Mouse (Mus musculus) ES-E14 (cell line): Measurements from ENCODE around the gene Calhm1. TPM values are rescaled to one million over a fixed set of nuclear protein-coding genes. Genes with fewer than 3 reads are reported as not detected.

Experiments
- DNase-seq: peaks from one replicate; pipeline ENCODE4 v3.0.0-alpha.2; 2013; ENCODE audit warnings: low read depth, low spot score
- H3K27ac ChIP-seq: 2 replicates; pipeline ENCODE4 v1.5.1; 2012; ENCODE audit warnings: low read depth, mild to moderate bottlenecking, low read length, moderate library complexity, mixed read lengths; ENCODE audit not compliant: poor library complexity, insufficient read depth, severe bottlenecking
- H3K36me3 ChIP-seq: 2 replicates; pipeline ENCODE4 v1.6.1; 2012; ENCODE audit warnings: mild to moderate bottlenecking, low read length, moderate library complexity, mixed read lengths; ENCODE audit not compliant: control insufficient read depth, poor library complexity, insufficient read depth, severe bottlenecking
- H3K4me1 ChIP-seq, 2 experiments: fragments of 150-350 bp in 1 of 2; sonication (generic) in 1 of 2; 2 replicates each; pipeline ENCODE4 v1.6.1; 2012; ENCODE audit warnings: low read length in 2 of 2, mild to moderate bottlenecking in 1 of 2, mixed read lengths in 1 of 2; ENCODE audit not compliant: control insufficient read depth in 2 of 2, insufficient read depth in 2 of 2, poor library complexity in 1 of 2
- H3K4me3 ChIP-seq, 2 experiments: fragments of 150-350 bp in 1 of 2; sonication (generic) in 1 of 2; 2 replicates each; pipeline ENCODE4 v1.5.1; 2012; ENCODE audit warnings: low read length in 2 of 2, low read depth in 1 of 2, mild to moderate bottlenecking in 1 of 2, mixed read lengths in 1 of 2; ENCODE audit not compliant: insufficient read depth in 1 of 2, poor library complexity in 1 of 2, severe bottlenecking in 1 of 2
- H3K9ac ChIP-seq: 2 replicates; pipeline ENCODE4 v1.6.1; 2012; ENCODE audit warnings: low read depth, mild to moderate bottlenecking, low read length, mixed read lengths; ENCODE audit not compliant: poor library complexity, insufficient read depth, severe bottlenecking
- H3K9me3 ChIP-seq: fragments of 150-350 bp; sonication (generic); 2 replicates; pipeline ENCODE4 v1.6.1; 2012; ENCODE audit warnings: low read depth, mild to moderate bottlenecking, low read length; ENCODE audit not compliant: control insufficient read depth, insufficient read depth
- CHD2 ChIP-seq: IDR thresholded peaks from 2 replicates; pipeline ENCODE4 v1.6.1; 2014; ENCODE audit warnings: mild to moderate bottlenecking, low read depth, low read length, inconsistent platforms
- HCFC1 ChIP-seq: IDR thresholded peaks from 2 replicates; pipeline ENCODE4 v1.6.1; 2012; ENCODE audit warnings: low read length, inconsistent platforms, borderline replicate concordance; ENCODE audit not compliant: insufficient read depth
- MAFK ChIP-seq: IDR thresholded peaks from 2 replicates; pipeline ENCODE4 v1.6.1; 2014; ENCODE audit warnings: mild to moderate bottlenecking, low read depth, low read length, inconsistent platforms; ENCODE audit not compliant: insufficient read depth
- ZC3H11A ChIP-seq: IDR thresholded peaks from 2 replicates; pipeline ENCODE4 v1.6.1; 2012; ENCODE audit warnings: low read depth, mild to moderate bottlenecking, inconsistent platforms, low read length, borderline replicate concordance
- ZNF384 ChIP-seq: IDR thresholded peaks from 2 replicates; pipeline ENCODE4 v1.6.1; 2012; ENCODE audit warnings: low read depth, low read length, inconsistent platforms
- in situ Hi-C, 2 experiments: fragments of 600-800 bp; cut with MboI; formaldehyde crosslinking; loops; one replicate each; pipeline ENCODE4 v1.15.1; 2025; ENCODE audit warnings: low sequenced_read_pairs in 2 of 2, inconsistent platforms in 1 of 2; ENCODE audit not compliant: unreplicated experiment in 2 of 2
- total RNA-seq: library from RNA; depleted of rRNA; stranded (reverse); fragments of 300-350 nt; gene quantifications from 2 replicates; pipeline ENCODE4 v1.2.3, GENCODE M21; 2012

Calhm1 gene
- total RNA-seq, 1 experiment = not detected

DNA sequence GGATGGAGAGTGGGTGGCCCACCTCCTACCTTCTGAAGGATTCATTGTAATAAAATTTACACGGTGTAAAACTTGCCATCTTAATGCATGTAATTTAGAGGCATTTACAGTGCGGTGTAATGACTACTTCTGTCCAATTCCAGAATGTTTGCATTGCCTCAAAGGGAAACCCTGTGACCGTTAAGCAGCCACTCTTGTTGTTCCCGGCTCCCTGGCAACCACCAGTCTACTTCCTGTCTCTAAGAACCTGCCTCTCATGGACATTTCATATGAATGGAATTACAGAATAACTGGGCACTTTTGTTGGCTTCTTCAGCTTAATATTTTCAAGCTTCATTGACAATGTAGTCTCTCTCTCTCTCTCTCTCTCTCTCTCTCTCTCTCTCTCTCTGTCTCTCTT, 40.7 kb upstream of the Calhm1 start:
- H3K9ac ChIP-seq = no peak overlapping the region
- in situ Hi-C loops = no loop called here
- H3K27ac ChIP-seq = no peak overlapping the region
- no peaks in the 10 kb centered on the region for H3K9me3 ChIP-seq
- H3K36me3 ChIP-seq = no peaks in the 10 kb centered on the region
- DNase-seq = no peak
- TF ChIP-seq CHD2 (no peak), HCFC1 (no peak), ZC3H11A (no peak), MAFK (no peak), ZNF384 (no peak)
- peaks cover 6 to 20% of the 10 kb centered on the region in 2 experiments for H3K4me1 ChIP-seq
- H3K4me3 ChIP-seq = no peak overlapping the region

DNA sequence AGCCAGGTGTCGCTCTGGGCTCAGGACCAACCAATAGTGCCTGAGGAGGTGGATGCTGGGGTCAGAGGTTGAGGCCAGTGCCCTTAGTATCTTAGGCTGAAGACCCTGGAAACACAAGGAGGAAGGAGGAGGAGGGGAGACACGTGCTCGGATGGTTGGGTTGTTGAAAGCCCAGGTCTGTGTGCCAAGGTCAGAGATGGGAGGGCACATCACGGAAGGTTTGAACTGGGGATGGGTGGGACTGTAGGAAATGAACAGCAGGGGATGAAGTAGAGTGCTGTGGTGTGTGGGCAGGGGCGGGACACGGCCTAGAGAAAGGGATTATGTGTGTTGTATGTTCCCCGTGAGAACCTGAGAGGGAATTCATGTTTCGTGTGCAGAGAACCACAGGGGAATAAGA, 40.2 kb upstream of the Calhm1 start:
- H3K4me1 ChIP-seq = peaks cover 6 to 20% of the 10 kb centered on the region in 2 experiments
- H3K27ac ChIP-seq = no peak overlapping the region
- DNase-seq = no peak
- TF ChIP-seq MAFK = no peak
- no peak overlapping the region for H3K9ac ChIP-seq
- H3K36me3 ChIP-seq = no peaks in the 10 kb centered on the region
- no peak overlapping the region for H3K4me3 ChIP-seq
- in situ Hi-C loops = no loop called here
- H3K9me3 ChIP-seq = no peaks in the 10 kb centered on the region

DNA sequence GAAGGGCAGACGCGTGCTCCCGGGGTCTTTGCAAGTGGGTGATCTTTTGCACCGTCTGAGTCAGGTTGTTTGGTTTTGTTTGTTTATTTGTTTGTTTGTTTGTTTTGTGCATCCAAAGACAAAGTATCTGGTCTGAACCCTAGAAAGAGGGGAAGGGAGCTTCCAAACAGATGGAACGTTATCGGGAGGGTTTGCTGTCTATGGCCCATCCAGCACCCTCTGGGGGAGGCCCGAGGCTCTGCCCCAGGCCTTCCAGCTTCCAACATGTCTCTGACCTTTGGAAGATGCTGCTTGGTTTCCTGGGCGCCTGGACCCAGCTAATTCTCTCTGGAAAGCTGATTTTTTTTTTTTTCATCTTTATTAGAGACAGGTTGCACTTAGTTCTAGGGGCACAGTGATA, 36.0 kb upstream of the Calhm1 start:
- H3K9me3 ChIP-seq = no peaks in the 10 kb centered on the region
- no peaks in the 10 kb centered on the region for H3K36me3 ChIP-seq
- DNase-seq = no peak
- in situ Hi-C loops = no loop called here
- H3K4me3 ChIP-seq = peak overlapping the region; percentile 72 to 96; a peak in 3 of 4 replicates
- no peak overlapping the region for H3K9ac ChIP-seq
- H3K27ac ChIP-seq = no peak overlapping the region
- H3K4me1 ChIP-seq = peaks cover 4 to 15% of the 10 kb centered on the region in 2 experiments
- TF ChIP-seq HCFC1 (no peak), ZNF384 (no peak), CHD2 (no peak), ZC3H11A (no peak), MAFK (no peak)

DNA sequence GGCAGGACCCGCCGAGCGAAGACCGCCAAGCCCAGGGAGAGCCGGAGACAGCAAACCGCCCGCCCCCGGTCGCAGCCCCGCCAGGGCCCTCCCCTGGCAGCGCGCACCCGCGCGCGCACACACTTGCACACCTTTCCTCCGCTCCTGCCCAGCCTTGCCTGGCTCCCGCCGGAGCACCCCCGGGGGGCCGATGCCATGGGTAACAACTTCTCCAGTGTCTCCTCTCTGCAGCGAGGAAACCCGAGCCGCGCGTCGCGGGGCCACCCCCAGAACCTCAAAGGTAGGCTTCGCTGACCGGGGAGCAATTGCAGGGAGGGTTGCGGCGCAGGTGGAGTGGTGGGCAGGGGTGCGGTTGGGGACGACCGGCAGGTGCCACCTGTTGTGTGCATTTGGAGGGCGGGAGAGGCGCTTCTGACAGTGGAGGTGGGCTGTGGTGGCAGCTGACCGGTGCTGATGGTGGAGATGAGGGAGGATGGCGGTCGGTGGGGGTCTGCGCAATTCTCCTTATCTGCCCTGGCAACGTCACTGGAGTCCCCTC, 35.3 kb upstream of the Calhm1 start:
- Histone ChIP-seq H3K4me3 (peak overlapping the region; percentile 72 to 96), H3K27ac (0 out of 2 replicates have a peak overlapping the region, but pooled peaks have one; percentile 61), H3K4me1 (peaks cover 0 to 16% of the 10 kb centered on the region in 2 experiments; a peak in 3 of 4 replicates), H3K9me3 (no peaks in the 10 kb centered on the region), H3K36me3 (no peaks in the 10 kb centered on the region), H3K9ac (peak overlapping the region; percentile 72)
- no peak for DNase-seq
- in situ Hi-C loops = no loop called here
- peak; percentile 49; the same call in 1 of the 2 replicates for TF ChIP-seq HCFC1
- no peak for TF ChIP-seq MAFK

- Histone ChIP-seq H3K4me1 (peaks cover 0 to 10% of the 10 kb centered on the region in 2 experiments; a peak in 2 of 4 replicates), H3K9me3 (no peaks in the 10 kb centered on the region), H3K9ac (peak within 1 kb of the TSS; percentile 72), H3K4me3 (peak within 1 kb of the TSS; percentile 72 to 96), H3K36me3 (no peaks in the 10 kb centered on the region), H3K27ac (peak within 1 kb of the TSS; percentile 61)
- no peak for TF ChIP-seq ZNF384
- no peak for TF ChIP-seq CHD2
- no peak for TF ChIP-seq MAFK
- TF ChIP-seq ZC3H11A = no peak
- no peak for TF ChIP-seq HCFC1
- in situ Hi-C loops = no loop called here
- DNase-seq = peak; percentile 88
Observed at GRCm38 (mm10) chr19:47178431-47179271, 34.6 kb upstream of the Calhm1 start, which contains the start of gene Neurl1a. TSS of gene Neurl1a (plus strand) at chr19:47178820.
